Mouse (Mus musculus) MEL (cell line): ENCODE measurements at regions not wholly inside any gene's neighbourhood (a gene's known extent, or its start where the extent isn't known, plus 50 kb on each side); places are given as distances from the start of the nearest gene placed in this dataset.

ENCODE experiments used
- EP300 ChIP-seq, 2 experiments: IDR thresholded peaks; 2 replicates each; pipeline ENCODE4 v1.6.1; 2011; ENCODE audit warnings: improper control_type of control experiment in 2 of 2, low read length in 2 of 2, low read depth in 1 of 2, mild to moderate bottlenecking in 1 of 2
- MAX ChIP-seq: IDR thresholded peaks from 2 replicates; pipeline ENCODE4 v1.6.1; 2011; ENCODE audit warnings: low read length, improper control_type of control experiment
- MXI1 ChIP-seq: IDR thresholded peaks from 2 replicates; pipeline ENCODE4 v1.6.1; 2011; ENCODE audit warnings: mild to moderate bottlenecking, low read depth, low read length, improper control_type of control experiment
- POLR2A ChIP-seq, 2 experiments: IDR thresholded peaks; 2 replicates each; pipeline ENCODE4 v1.6.1; 2011 to 2012; ENCODE audit warnings: low read length in 2 of 2, mild to moderate bottlenecking in 2 of 2, control low read depth in 1 of 2, improper control_type of control experiment in 1 of 2, low read depth in 1 of 2, moderate library complexity in 1 of 2; ENCODE audit not compliant: control insufficient read depth in 1 of 2, insufficient read depth in 1 of 2, poor library complexity in 1 of 2

- TF ChIP-seq EP300 (IDR thresholded peaks at IDR 0.05; ENCODE audit: low read depth in 1 of 2, low read length in 2 of 2), result no peak
- no peak for TF ChIP-seq MAX
- no peak for TF ChIP-seq MXI1
- no peak for TF ChIP-seq POLR2A (IDR thresholded peaks at IDR 0.05; ENCODE audit: control insufficient read depth in 1 of 2, insufficient read depth in 1 of 2, low read depth in 1 of 2, low read length in 2 of 2, poor library complexity in 1 of 2)
These were observed 447.8 kb upstream of the Cited2 start for GRCm38 (mm10) chr10:17275214-17275613.
